Mouse (Mus musculus): ENCODE results near the gene Rars2. TPM values are rescaled to one million over a fixed set of nuclear protein-coding genes. Genes with fewer than 3 reads are reported as not detected.

Rars2 gene
- polyA plus RNA-seq (2012; rRNA removed): 12.3 and 12.9 TPM in 2 replicates

DNA sequence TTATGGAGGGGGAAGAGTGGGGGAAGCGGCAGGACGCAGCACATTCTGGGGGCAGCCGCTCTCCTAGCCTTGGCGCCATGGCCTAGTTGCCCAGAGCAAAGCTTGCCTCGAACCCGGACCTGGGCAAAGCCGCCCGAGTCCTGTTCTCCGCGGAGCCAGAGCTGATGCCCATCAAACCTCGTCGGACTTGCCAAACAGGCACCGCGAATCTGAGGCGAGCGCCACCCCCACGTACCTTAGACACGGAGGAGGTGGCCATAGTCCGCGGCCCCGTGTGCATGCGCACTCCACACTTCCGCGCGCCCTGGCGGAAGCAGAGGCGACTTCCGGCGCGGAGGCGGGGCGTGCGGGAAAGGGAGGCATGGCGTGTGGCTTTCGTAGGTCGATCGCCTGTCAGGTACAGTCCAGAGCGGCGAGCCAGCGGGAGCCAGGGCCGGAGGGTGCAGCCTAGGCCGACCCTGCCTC is at the start of gene Rars2, which contains the start of gene Orc3:
Rars2 (plus strand) TSS at position 328 of the 465 bp plus-strand sequence.
Orc3 (minus strand) TSS at position 315 of the 465 bp plus-strand sequence.

DNA sequence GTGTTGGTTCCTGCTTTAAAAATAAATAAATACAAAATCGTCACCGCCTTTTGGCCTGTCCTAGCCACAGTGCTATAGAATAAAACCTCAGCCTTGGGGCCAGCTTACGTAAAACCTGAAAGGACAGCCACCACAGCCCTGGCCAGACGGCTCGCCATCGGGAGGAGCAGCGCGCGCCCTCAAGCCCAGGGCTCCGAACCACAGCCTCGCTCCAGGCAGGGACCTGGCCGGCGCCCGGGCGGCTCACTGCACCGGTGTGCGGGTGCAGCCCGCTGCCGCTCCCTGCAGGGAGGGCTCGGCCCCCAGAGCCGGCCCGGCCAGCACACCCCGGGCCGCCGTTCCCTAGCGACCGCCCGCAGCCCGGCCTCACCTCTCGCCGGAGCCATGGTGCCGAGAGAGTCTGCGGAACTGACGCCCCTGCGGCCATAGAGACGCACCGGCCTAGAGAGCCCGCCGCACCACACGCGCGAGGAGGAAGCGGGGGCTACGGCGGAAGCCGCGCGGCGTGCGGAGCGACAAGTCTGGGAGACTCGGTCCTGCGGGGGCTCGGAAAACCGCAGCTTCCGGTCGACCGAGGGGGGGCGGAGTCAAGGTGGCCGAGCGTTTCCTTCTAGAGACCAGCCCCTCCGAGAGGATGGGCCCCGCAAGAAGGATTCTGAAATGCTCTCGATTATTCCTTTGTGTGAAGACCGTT is 72.3 kb downstream of the Rars2 start, which contains the start of gene Slc35a1:
Slc35a1 (minus strand) TSS at position 565 of the 694 bp plus-strand sequence.

Other genes with a start within 250 kb of the Rars2 start
- 21.8 and 26.1 TPM in 2 replicates for gene Akirin2, start 64.0 kb upstream of the Rars2 start, polyA plus RNA-seq (2012; rRNA removed)
- 17.9 and 18.8 TPM in 2 replicates for gene Orc3, start within 50 bp of the Rars2 start, polyA plus RNA-seq (2012; rRNA removed)
- 9.7 and 10.0 TPM in 2 replicates for gene Slc35a1, start 72.5 kb downstream of the Rars2 start, polyA plus RNA-seq (2012; rRNA removed)
- not detected in 2 replicates for gene Cfap206, start 115.2 kb downstream of the Rars2 start, polyA plus RNA-seq (2012; rRNA removed)
- gene Gm136, start 141.3 kb downstream of the Rars2 start, polyA plus RNA-seq (2012; rRNA removed): not detected in 2 replicates
- 9.9 and 10.0 TPM in 2 replicates for gene Smim8, start 163.5 kb downstream of the Rars2 start, polyA plus RNA-seq (2012; rRNA removed)

Measured in liver, embryonic 18 days (tissue).